Comparison of ENCODE assay signal across 22 mouse cellular contexts in genomic region chr6:91868091-91868490, GRCm38 (mm10). TPM values are rescaled to one million over a fixed set of nuclear protein-coding genes. Genes with fewer than 3 reads are reported as not detected.
"Had no signal": no experiment of that assay in that cellular context is flagged by ENCODE, and none has a peak within 500 bp of the region (broad histone marks: within the 10 kb centered on the region; RNA-seq: fewer than 3 reads in every experiment).

No protein-coding gene starts in this region.

- H3K4me2 ChIP-seq: kidney, embryonic 15.5 days; liver, embryonic 13.5 days; midbrain, embryonic 11.5 days had no signal

- H3K9me3 ChIP-seq: kidney, embryonic 15.5 days; liver, embryonic 13.5 days had no signal

- DNase-seq: kidney, postnatal 10 days; kidney, postnatal 36 days; layer of hippocampus, postnatal 36 days; liver, embryonic 13.5 days; lung, adult 2 months; lung, postnatal 14 days; lung, postnatal 4 days; midbrain, embryonic 14.5 days; right cerebral cortex, adult 18-20 months; right cerebral cortex, postnatal 14 days; right cerebral cortex, postnatal 4 days; thymus, adult 2 months; thymus, postnatal 14 days; thymus, postnatal 4 days had no signal

- H3K9ac ChIP-seq: kidney, embryonic 15.5 days; liver, embryonic 13.5 days had no signal

- H3K4me3 ChIP-seq: kidney, embryonic 15.5 days; left cerebral cortex, adult 2 months; liver, embryonic 13.5 days had no signal

- H3K27ac ChIP-seq: kidney, embryonic 15.5 days; left cerebral cortex, adult 2 months; liver, embryonic 13.5 days; stomach, postnatal 0 days had no signal

- H3K36me3 ChIP-seq: kidney, embryonic 15.5 days; liver, embryonic 13.5 days had no signal

- H3K4me1 ChIP-seq: kidney, embryonic 15.5 days; liver, embryonic 13.5 days had no signal

RNA-seq across cellular contexts. Expression of gene 4930590J08Rik, which starts 34.5 kb away (rescaled TPM):
- polyA plus RNA-seq: liver, embryonic 13.5 days; liver, embryonic 16.5 days had no signal

RNA-seq across cellular contexts. Expression of gene Grip2, which starts 41.0 kb away (rescaled TPM):
- total RNA-seq: liver, adult 2 months; megakaryocyte progenitor cell, adult 5-6 weeks; megakaryocyte-erythroid progenitor cell, adult 5-6 weeks had no signal
